Mouse (Mus musculus): ENCODE data around the gene Mepce. TPM values are rescaled to one million over a fixed set of nuclear protein-coding genes. Genes with fewer than 3 reads are reported as not detected.

Gene Mepce
- total and polyA plus RNA-seq, 2 experiments from 2014 or later: 5.0 to 18.0 TPM

GRCm38 (mm10) chr5:137788171-137788570 is 716 bp upstream of the Mepce start:
- ATAC-seq (ENCODE audit: insufficient read depth, low read depth): no peak
- DNase-seq (ENCODE audit: low spot score): no peak
- WGBS: 70% methylated on average over 24 of the region's 24 CpGs
- H3K36me3 ChIP-seq (replicated peaks; ENCODE audit: control insufficient read depth, insufficient read depth, low read length): peaks cover 13% of the 10 kb centered on the region
- no peak overlapping the region for H3K9ac ChIP-seq (replicated peaks; ENCODE audit: low read depth, low read length)
- 0 out of 2 replicates have a peak overlapping the region, but pooled peaks have one; percentile 50 for H3K4me3 ChIP-seq (ENCODE audit: low read depth, low read length)
- H3K27me3 ChIP-seq (ENCODE audit: control insufficient read depth, insufficient read depth, low read length): no peaks in the 10 kb centered on the region
- H3K4me2 ChIP-seq (ENCODE audit: low read depth, low read length): peak overlapping the region; percentile 68
- no peaks in the 10 kb centered on the region for H3K9me3 ChIP-seq (replicated peaks; ENCODE audit: control insufficient read depth, low read length)
- TF ChIP-seq CTCF (IDR thresholded peaks at IDR 0.05; ENCODE audit: low read depth): no peak
- no peak for TF ChIP-seq EP300 (IDR thresholded peaks at IDR 0.05; ENCODE audit: low read depth)
- H3K27ac ChIP-seq (ENCODE audit: low read depth): no peak overlapping the region
- H3K4me1 ChIP-seq (ENCODE audit: control insufficient read depth, insufficient read depth): peaks cover 26% of the 10 kb centered on the region

GRCm38 (mm10) chr5:137786109-137786942 is 1.1 kb downstream of the Mepce start:
- peak; percentile 91 for ATAC-seq (ENCODE audit: insufficient read depth, low read depth)
- Histone ChIP-seq H3K27ac (ENCODE audit: low read depth) (peak overlapping the region; percentile 100), H3K9ac (replicated peaks; ENCODE audit: low read depth, low read length) (peak overlapping the region; percentile 93), H3K4me2 (ENCODE audit: low read depth, low read length) (peak overlapping the region; percentile 98), H3K27me3 (ENCODE audit: control insufficient read depth, insufficient read depth, low read length) (no peaks in the 10 kb centered on the region), H3K9me3 (replicated peaks; ENCODE audit: control insufficient read depth, low read length) (no peaks in the 10 kb centered on the region), H3K4me1 (ENCODE audit: control insufficient read depth, insufficient read depth) (peaks cover 27% of the 10 kb centered on the region), H3K4me3 (ENCODE audit: low read depth, low read length) (peak overlapping the region; percentile 95), H3K36me3 (replicated peaks; ENCODE audit: control insufficient read depth, insufficient read depth, low read length) (peaks cover 31% of the 10 kb centered on the region)
- TF ChIP-seq EP300 (IDR thresholded peaks at IDR 0.05; ENCODE audit: low read depth) (peak; percentile 70), CTCF (IDR thresholded peaks at IDR 0.05; ENCODE audit: low read depth) (no peak)
- under 1% methylated on average over 78 of the region's 79 CpGs for WGBS
- peak; percentile 99 for DNase-seq (ENCODE audit: low spot score)

- Histone ChIP-seq H3K36me3 (replicated peaks; ENCODE audit: control insufficient read depth, insufficient read depth, low read length) (peaks cover 40% of the 10 kb centered on the region), H3K27me3 (ENCODE audit: control insufficient read depth, insufficient read depth, low read length) (no peaks in the 10 kb centered on the region), H3K4me1 (ENCODE audit: control insufficient read depth, insufficient read depth) (peaks cover 27% of the 10 kb centered on the region), H3K4me2 (ENCODE audit: low read depth, low read length) (peak overlapping the region; percentile 98), H3K4me3 (ENCODE audit: low read depth, low read length) (peak overlapping the region; percentile 95), H3K27ac (ENCODE audit: low read depth) (peak overlapping the region; percentile 100), H3K9ac (replicated peaks; ENCODE audit: low read depth, low read length) (peak overlapping the region; percentile 93), H3K9me3 (replicated peaks; ENCODE audit: control insufficient read depth, low read length) (no peaks in the 10 kb centered on the region)
- 3% methylated on average over 60 of the region's 62 CpGs for WGBS
- no peak for DNase-seq (ENCODE audit: low spot score)
- no peak for TF ChIP-seq EP300 (IDR thresholded peaks at IDR 0.05; ENCODE audit: low read depth)
- ATAC-seq (ENCODE audit: insufficient read depth, low read depth): 0 out of 2 replicates have a peak, but pooled peaks have one; percentile 1
Observed at GRCm38 (mm10) chr5:137785164-137786031, 2.1 kb downstream of the Mepce start.

- TF ChIP-seq CTCF (IDR thresholded peaks at IDR 0.05; ENCODE audit: low read depth): no peak
- TF ChIP-seq EP300 (IDR thresholded peaks at IDR 0.05; ENCODE audit: low read depth): no peak
- ATAC-seq (ENCODE audit: insufficient read depth, low read depth) (no peak), DNase-seq (ENCODE audit: low spot score) (no peak)
- H3K27ac ChIP-seq (ENCODE audit: low read depth): no peak overlapping the region
- peaks cover 32% of the 10 kb centered on the region for H3K4me1 ChIP-seq (ENCODE audit: control insufficient read depth, insufficient read depth)
- peak overlapping the region; percentile 93 for H3K9ac ChIP-seq (replicated peaks; ENCODE audit: low read depth, low read length)
- no peaks in the 10 kb centered on the region for H3K9me3 ChIP-seq (replicated peaks; ENCODE audit: control insufficient read depth, low read length)
- no peaks in the 10 kb centered on the region for H3K27me3 ChIP-seq (ENCODE audit: control insufficient read depth, insufficient read depth, low read length)
- peaks cover 42% of the 10 kb centered on the region for H3K36me3 ChIP-seq (replicated peaks; ENCODE audit: control insufficient read depth, insufficient read depth, low read length)
- peak overlapping the region; percentile 98 for H3K4me2 ChIP-seq (ENCODE audit: low read depth, low read length)
- H3K4me3 ChIP-seq (ENCODE audit: low read depth, low read length): peak overlapping the region; percentile 95
- WGBS: 69% methylated on average over 14 of the region's 14 CpGs
Observed at GRCm38 (mm10) chr5:137784546-137784945, 2.9 kb downstream of the Mepce start.

GRCm38 (mm10) chr5:137783901-137784540 is 3.4 kb downstream of the Mepce start:
- WGBS: 53% methylated on average over 9 of the region's 9 CpGs
- H3K4me1 ChIP-seq (ENCODE audit: control insufficient read depth, insufficient read depth): peaks cover 34% of the 10 kb centered on the region
- H3K4me3 ChIP-seq (ENCODE audit: low read depth, low read length): peak overlapping the region; percentile 95
- no peaks in the 10 kb centered on the region for H3K27me3 ChIP-seq (ENCODE audit: control insufficient read depth, insufficient read depth, low read length)
- DNase-seq (ENCODE audit: low spot score) (no peak), ATAC-seq (ENCODE audit: insufficient read depth, low read depth) (no peak)
- peak overlapping the region; percentile 93 for H3K9ac ChIP-seq (replicated peaks; ENCODE audit: low read depth, low read length)
- no peak overlapping the region for H3K27ac ChIP-seq (ENCODE audit: low read depth)
- H3K36me3 ChIP-seq (replicated peaks; ENCODE audit: control insufficient read depth, insufficient read depth, low read length): peaks cover 42% of the 10 kb centered on the region
- H3K9me3 ChIP-seq (replicated peaks; ENCODE audit: control insufficient read depth, low read length): no peaks in the 10 kb centered on the region
- no peak for TF ChIP-seq EP300 (IDR thresholded peaks at IDR 0.05; ENCODE audit: low read depth)
- no peak for TF ChIP-seq CTCF (IDR thresholded peaks at IDR 0.05; ENCODE audit: low read depth)
- H3K4me2 ChIP-seq (ENCODE audit: low read depth, low read length): peak overlapping the region; percentile 98
